Mouse (Mus musculus) neural tube, embryonic 15.5 days (tissue): ENCODE data around the gene Aldh1a2. TPM values are rescaled to one million over a fixed set of nuclear protein-coding genes. Genes with fewer than 3 reads are reported as not detected.

Experiments used
- ATAC-seq: fragments of 200-750 bp; cut with Nextera tagmentation; 2 replicates; pipeline ENCODE4 v1.8.0; 2017; ENCODE audit warnings: mild to moderate bottlenecking, moderate TSS enrichment, moderate library complexity; ENCODE audit not compliant: low FRiP score
- H3K27ac ChIP-seq: fragments of 300-500 bp; sonication (generic); replicated peaks from 2 replicates; pipeline ENCODE4 v1.5.1; 2015; ENCODE audit warnings: mild to moderate bottlenecking, inconsistent platforms
- H3K27me3 ChIP-seq: fragments of 300-500 bp; sonication (generic); replicated peaks from 2 replicates; pipeline ENCODE4 v1.6.1; 2015; ENCODE audit warnings: inconsistent platforms
- H3K36me3 ChIP-seq: fragments of 300-500 bp; sonication (generic); 2 replicates; pipeline ENCODE4 v1.6.1; 2015; ENCODE audit warnings: inconsistent platforms
- H3K4me1 ChIP-seq: fragments of 300-500 bp; sonication (generic); 2 replicates; pipeline ENCODE4 v1.6.1; 2015; ENCODE audit warnings: inconsistent platforms
- H3K4me2 ChIP-seq: fragments of 300-500 bp; sonication (generic); 2 replicates; pipeline ENCODE4 v1.6.1; 2015; ENCODE audit warnings: inconsistent platforms, mild to moderate bottlenecking, moderate library complexity
- H3K4me3 ChIP-seq: fragments of 300-500 bp; sonication (generic); replicated peaks from 2 replicates; pipeline ENCODE4 v1.5.1; 2015; ENCODE audit warnings: mild to moderate bottlenecking, inconsistent platforms
- H3K9ac ChIP-seq: fragments of 300-500 bp; sonication (generic); replicated peaks from 2 replicates; pipeline ENCODE4 v1.6.1; 2015; ENCODE audit warnings: mild to moderate bottlenecking, inconsistent platforms
- H3K9me3 ChIP-seq: fragments of 300-500 bp; sonication (generic); replicated peaks from 2 replicates; pipeline ENCODE4 v1.6.1; 2016; ENCODE audit warnings: inconsistent platforms
- WGBS: fragments of 180-500 bp; shearing (Covaris S2); methylation state at CpG from one replicate; pipeline ENCODE4 v1.1.7; 2015; ENCODE audit warnings: mixed read lengths; 5-methylcytosine and 5-hydroxymethylcytosine counted together
- polyA plus RNA-seq: library from polyadenylated mRNA; unstranded; fragments of >200 nt; fragmentation: Nextera tagmentation; extraction: Ambion mirVana; gene quantifications from 2 replicates; pipeline ENCODE4 v1.2.1, GENCODE M21; 2015

Gene Aldh1a2
- polyA plus RNA-seq, 1 experiment from 2014 or later: 61.3 TPM

- Histone ChIP-seq H3K36me3 (no peaks in the 10 kb centered on the region), H3K27ac (no peak overlapping the region), H3K9ac (no peak overlapping the region), H3K4me2 (no peak overlapping the region), H3K4me3 (no peak overlapping the region), H3K27me3 (no peaks in the 10 kb centered on the region), H3K9me3 (no peaks in the 10 kb centered on the region), H3K4me1 (no peaks in the 10 kb centered on the region)
- 83% methylated on average over 3 of the region's 3 CpGs for WGBS
- ATAC-seq: no peak
Observed at GRCm38 (mm10) chr9:71337425-71337824, 121.8 kb downstream of the Aldh1a2 start.

DNA sequence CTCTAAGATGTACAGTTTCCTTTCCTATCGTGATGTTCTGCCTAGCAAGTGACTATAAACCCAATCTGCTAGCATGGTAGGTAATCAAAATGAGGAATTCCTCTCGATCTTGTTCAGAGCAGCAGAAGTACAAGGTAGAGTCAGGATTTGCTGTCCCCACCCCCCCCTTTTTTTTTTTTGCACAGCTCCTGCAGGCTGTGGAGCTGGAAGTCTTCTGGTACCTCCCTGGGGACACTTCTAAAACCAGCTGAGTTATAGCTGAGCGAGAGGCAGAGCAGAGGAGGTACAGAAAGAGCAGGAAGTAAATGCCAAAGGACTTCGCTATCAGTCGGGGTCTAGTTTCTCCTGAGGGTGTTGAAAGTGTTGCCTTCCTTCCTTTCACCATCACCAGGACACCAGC is 124.5 kb downstream of the Aldh1a2 start:
- Histone ChIP-seq H3K4me1 (no peaks in the 10 kb centered on the region), H3K9me3 (no peaks in the 10 kb centered on the region), H3K27ac (no peak overlapping the region), H3K4me3 (no peak overlapping the region), H3K4me2 (no peak overlapping the region), H3K36me3 (no peaks in the 10 kb centered on the region), H3K27me3 (0 out of 2 replicates have a peak, but pooled peaks cover 3% of the 10 kb centered on the region), H3K9ac (no peak overlapping the region)
- WGBS: 76% methylated on average over 5 of the region's 5 CpGs
- no peak for ATAC-seq

Other genes with a start within 250 kb of the Aldh1a2 start
- 0.97 and 1.1 TPM in 2 replicates for gene Aqp9, start 47.1 kb upstream of the Aldh1a2 start, polyA plus RNA-seq